Mouse (Mus musculus) adrenal gland, postnatal 10 days (tissue): ENCODE data around the gene Rab11fip3. TPM values are rescaled to one million over a fixed set of nuclear protein-coding genes. Genes with fewer than 3 reads are reported as not detected.

Source experiments
- total RNA-seq, 2 experiments: library from RNA; stranded (reverse); gene quantifications; 2 replicates each; pipeline ENCODE4 v1.2.3; 2021

Gene Rab11fip3
- total RNA-seq, 2 experiments from 2014 or later: 15.3 to 23.8 TPM

Other genes with a start within 250 kb of the Rab11fip3 start
- 10 to 100 TPM; 17.6 to 23.1 TPM for gene Wdr24, start 245.9 kb downstream of the Rab11fip3 start, total RNA-seq
- gene Jmjd8, start 240.7 kb downstream of the Rab11fip3 start, total RNA-seq: 10 to 100 TPM; 54.9 to 62.3 TPM
- 100 to 1,000 TPM; 138 to 157 TPM for gene Stub1, start 236.2 kb downstream of the Rab11fip3 start, total RNA-seq
- gene Rhbdl1, start 232.3 kb downstream of the Rab11fip3 start, total RNA-seq: 10 to 100 TPM; 11.9 to 14.6 TPM
- 10 to 100 TPM in 1 of 2 experiments, 1 to 10 TPM in 1; 7.0 to 12.3 TPM for gene Gm20683, start 227.8 kb downstream of the Rab11fip3 start, total RNA-seq
- gene Rhot2, start 224.7 kb downstream of the Rab11fip3 start, total RNA-seq: 10 to 100 TPM; 71.6 to 98.5 TPM
- 10 to 100 TPM; 17.5 to 24.1 TPM for gene Wdr90, start 208.1 kb downstream of the Rab11fip3 start, total RNA-seq
- 100 to 1,000 TPM; 319 to 366 TPM for gene Mcrip2, start 200.8 kb downstream of the Rab11fip3 start, total RNA-seq
- 10 to 100 TPM; 66.8 to 69.2 TPM for gene Mettl26, start 194.5 kb downstream of the Rab11fip3 start, total RNA-seq
- 1 to 10 TPM in 1 of 2 experiments, under 1 TPM in 1; 0.78 to 2.7 TPM for gene Wfikkn1, start 188.7 kb downstream of the Rab11fip3 start, total RNA-seq
- 10 to 100 TPM; 16.9 to 25.6 TPM for gene Rab40c, start 149.8 kb downstream of the Rab11fip3 start, total RNA-seq
- gene Pigq, start 124.6 kb downstream of the Rab11fip3 start, total RNA-seq: 100 to 1,000 TPM; 101 to 118 TPM
- 1 to 10 TPM in 1 of 2 experiments, under 1 TPM in 1; 0.30 to 1.4 TPM for gene Nhlrc4, start 124.6 kb downstream of the Rab11fip3 start, total RNA-seq
- gene A930017K11Rik, start 117.0 kb downstream of the Rab11fip3 start, total RNA-seq: not detected
- 10 to 100 TPM; 15.8 to 16.2 TPM for gene Capn15, start 83.8 kb downstream of the Rab11fip3 start, total RNA-seq
- gene Decr2, start 20.8 kb upstream of the Rab11fip3 start, total RNA-seq: 10 to 100 TPM; 50.4 to 63.7 TPM
- gene Nme4, start 26.0 kb upstream of the Rab11fip3 start, total RNA-seq: 1 to 10 TPM; 4.5 to 6.5 TPM
- 1 to 10 TPM; 4.2 to 4.9 TPM for gene Tmem8, start 43.7 kb upstream of the Rab11fip3 start, total RNA-seq
- 100 to 1,000 TPM; 100 to 101 TPM for gene Mrpl28, start 53.9 kb upstream of the Rab11fip3 start, total RNA-seq
- 10 to 100 TPM; 35.0 to 38.9 TPM for gene Axin1, start 69.1 kb upstream of the Rab11fip3 start, total RNA-seq
- 1 to 10 TPM; 1.4 to 2.2 TPM for gene Pdia2, start 129.5 kb upstream of the Rab11fip3 start, total RNA-seq
- gene Rgs11, start 133.4 kb upstream of the Rab11fip3 start, total RNA-seq: 10 to 100 TPM in 1 of 2 experiments, 1 to 10 TPM in 1; 8.7 to 21.2 TPM
- 10 to 100 TPM in 1 of 2 experiments, 1 to 10 TPM in 1; 8.6 to 15.8 TPM for gene Arhgdig, start 138.2 kb upstream of the Rab11fip3 start, total RNA-seq
- gene Fam234a, start 174.7 kb upstream of the Rab11fip3 start, total RNA-seq: 100 to 1,000 TPM in 1 of 2 experiments, 10 to 100 TPM in 1; 91.9 to 103 TPM
- 10 to 100 TPM; 44.7 to 62.8 TPM for gene Luc7l, start 183.3 kb upstream of the Rab11fip3 start, total RNA-seq